Mouse (Mus musculus) lung, embryonic 14.5 days (tissue): ENCODE data around the gene Acta2. TPM values are rescaled to one million over a fixed set of nuclear protein-coding genes. Genes with fewer than 3 reads are reported as not detected.

Experiments
- ATAC-seq: fragments of 200-750 bp; cut with Nextera tagmentation; 2 replicates; pipeline ENCODE4 v1.8.0; 2017; ENCODE audit warnings: mild to moderate bottlenecking, moderate TSS enrichment, moderate library complexity; ENCODE audit not compliant: insufficient read depth
- DNase-seq: peaks from one replicate; pipeline ENCODE4 v3.0.0-alpha.2; 2015
- H3K27ac ChIP-seq: fragments of 300-500 bp; sonication (generic); 2 replicates; pipeline ENCODE4 v1.5.1; 2014; ENCODE audit warnings: low read depth, mild to moderate bottlenecking, moderate library complexity
- H3K27me3 ChIP-seq: fragments of 300-500 bp; sonication (generic); 2 replicates; pipeline ENCODE4 v1.6.1; 2014; ENCODE audit warnings: low read length, control low read depth; ENCODE audit not compliant: insufficient read depth
- H3K36me3 ChIP-seq: fragments of 300-500 bp; sonication (generic); 2 replicates; pipeline ENCODE4 v1.6.1; 2014; ENCODE audit warnings: control low read depth; ENCODE audit not compliant: insufficient read depth
- H3K4me1 ChIP-seq: fragments of 300-500 bp; sonication (generic); 2 replicates; pipeline ENCODE4 v1.6.1; 2014; ENCODE audit warnings: antibody characterized with exemption, control low read depth; ENCODE audit not compliant: insufficient read depth
- H3K4me2 ChIP-seq: fragments of 300-500 bp; sonication (generic); 2 replicates; pipeline ENCODE4 v1.6.1; 2014; ENCODE audit warnings: mild to moderate bottlenecking
- H3K4me3 ChIP-seq: fragments of 300-500 bp; sonication (generic); 2 replicates; pipeline ENCODE4 v1.5.1; 2014; ENCODE audit warnings: low read depth, low read length
- H3K9ac ChIP-seq: fragments of 300-500 bp; sonication (generic); 2 replicates; pipeline ENCODE4 v1.6.1; 2014
- H3K9me3 ChIP-seq: fragments of 300-500 bp; sonication (generic); 2 replicates; pipeline ENCODE4 v1.6.1; 2016; ENCODE audit warnings: low read depth, low read length, control low read depth
- CTCF ChIP-seq: IDR thresholded peaks from 2 replicates; pipeline ENCODE4 v1.5.1; 2016; ENCODE audit warnings: antibody characterized with exemption, low read depth
- WGBS: fragments of 180-500 bp; shearing (Covaris S2); extraction: QIAGEN DNeasy Blood & Tissue Kit; methylation state at CpG from one replicate; pipeline ENCODE4 v1.1.7; 2014; 5-methylcytosine and 5-hydroxymethylcytosine counted together
- polyA plus RNA-seq: library from polyadenylated mRNA; unstranded; fragments of >200 nt; fragmentation: Nextera tagmentation; extraction: Ambion mirVana; gene quantifications from 2 replicates; pipeline ENCODE4 v1.2.1, GENCODE M21; 2014

Acta2 gene
- polyA plus RNA-seq, 1 experiment from 2014 or later, result 854 TPM

DNA sequence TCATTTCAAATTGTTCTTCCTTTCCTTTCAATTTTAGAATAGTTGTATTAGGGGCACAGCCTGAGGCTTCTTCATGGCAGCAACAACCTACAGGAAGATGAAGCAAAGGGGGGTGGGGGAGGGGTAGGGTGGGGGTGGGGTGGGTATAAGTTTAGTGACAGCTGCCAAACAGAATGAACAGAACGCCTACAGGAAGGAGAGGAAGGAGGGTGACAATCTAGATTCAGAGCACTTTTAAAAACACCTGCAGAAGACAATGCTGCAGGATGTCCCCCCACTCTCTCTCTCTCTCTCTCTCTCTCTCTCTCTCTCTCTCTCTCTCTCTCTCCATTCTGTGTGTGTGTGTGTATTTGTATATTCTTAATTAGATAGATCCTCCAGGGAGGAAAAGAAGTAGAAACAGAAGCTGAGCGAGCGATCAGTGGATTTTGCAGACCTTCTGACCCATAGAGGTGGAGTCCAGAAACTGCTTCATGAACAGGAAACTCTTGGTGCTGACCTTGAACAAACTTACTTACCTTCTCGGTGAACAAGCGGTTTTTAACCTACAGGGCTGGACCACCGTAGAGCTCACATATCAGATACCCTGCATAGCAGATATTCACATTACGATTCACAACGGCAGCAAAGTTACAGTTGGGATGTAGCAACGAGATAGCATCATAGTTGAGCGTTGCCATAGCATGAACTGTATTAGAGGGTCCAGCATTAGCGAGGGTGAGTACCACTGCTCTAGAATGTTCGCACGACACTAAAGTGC lies 32.4 kb upstream of the Acta2 start:
- Histone ChIP-seq H3K36me3 (no peaks in the 10 kb centered on the region), H3K4me1 (0 out of 2 replicates have a peak, but pooled peaks cover 9% of the 10 kb centered on the region), H3K4me2 (no peak overlapping the region), H3K9ac (no peak overlapping the region), H3K27me3 (no peaks in the 10 kb centered on the region; the same call in 1 of the 2 replicates), H3K4me3 (no peak overlapping the region), H3K27ac (no peak overlapping the region), H3K9me3 (no peaks in the 10 kb centered on the region)
- DNase-seq, result no peak
- TF ChIP-seq CTCF, result no peak
- no peak for ATAC-seq
- WGBS, result 77% methylated on average over 13 of the region's 13 CpGs

GRCm38 (mm10) chr19:34287221-34287620 lies 31.8 kb upstream of the Acta2 start:
- Histone ChIP-seq H3K27ac (no peak overlapping the region), H3K36me3 (no peaks in the 10 kb centered on the region), H3K4me3 (no peak overlapping the region), H3K4me2 (no peak overlapping the region), H3K27me3 (no peaks in the 10 kb centered on the region; the same call in 1 of the 2 replicates), H3K4me1 (0 out of 2 replicates have a peak, but pooled peaks cover 9% of the 10 kb centered on the region), H3K9me3 (no peaks in the 10 kb centered on the region), H3K9ac (no peak overlapping the region)
- DNase-seq, result no peak
- ATAC-seq, result no peak
- TF ChIP-seq CTCF, result no peak

GRCm38 (mm10) chr19:34284826-34285225 lies 29.4 kb upstream of the Acta2 start:
- no peak overlapping the region for H3K4me2 ChIP-seq

DNA sequence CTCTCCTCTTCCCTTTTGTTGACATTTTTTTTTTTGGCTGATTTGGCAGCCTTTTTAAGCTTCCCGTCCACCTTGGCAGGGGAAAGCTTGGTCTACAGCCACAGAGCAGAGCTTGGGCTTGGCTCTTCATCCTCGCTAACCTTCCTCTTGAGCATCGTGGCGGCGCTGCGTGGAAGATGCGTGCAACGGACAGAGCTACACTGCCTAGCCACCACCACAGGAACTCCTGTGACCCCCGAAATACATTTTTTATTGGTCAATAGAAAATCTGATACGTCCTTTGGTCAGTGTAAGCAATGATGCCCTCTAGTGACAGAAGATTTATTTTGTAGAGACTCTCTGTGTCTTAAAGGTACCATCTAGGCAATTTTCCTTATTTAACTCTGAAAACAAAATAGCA lies 29.0 kb upstream of the Acta2 start:
- H3K27me3 ChIP-seq, result no peaks in the 10 kb centered on the region
- DNase-seq (peak; percentile 76), ATAC-seq (no peak)
- peak; percentile 45 for TF ChIP-seq CTCF
- H3K4me1 ChIP-seq, result 0 out of 2 replicates have a peak, but pooled peaks cover 3% of the 10 kb centered on the region
- H3K36me3 ChIP-seq, result no peaks in the 10 kb centered on the region
- no peak overlapping the region for H3K9ac ChIP-seq
- no peak overlapping the region for H3K27ac ChIP-seq
- no peak overlapping the region for H3K4me3 ChIP-seq
- 51% methylated on average over 10 of the region's 10 CpGs for WGBS
- no peaks in the 10 kb centered on the region for H3K9me3 ChIP-seq
- H3K4me2 ChIP-seq, result peak overlapping the region; percentile 39

More at GRCm38 (mm10) chr19:34284826-34285225, 29.4 kb upstream of the Acta2 start:
- 0 out of 2 replicates have a peak, but pooled peaks cover 3% of the 10 kb centered on the region for H3K4me1 ChIP-seq
- H3K27ac ChIP-seq, result no peak overlapping the region
- no peak for ATAC-seq
- H3K9ac ChIP-seq, result no peak overlapping the region
- no peaks in the 10 kb centered on the region for H3K27me3 ChIP-seq
- no peaks in the 10 kb centered on the region for H3K9me3 ChIP-seq
- no peak for TF ChIP-seq CTCF
- no peak overlapping the region for H3K4me3 ChIP-seq
- no peak for DNase-seq
- 43% methylated on average over 2 of the region's 2 CpGs for WGBS
- H3K36me3 ChIP-seq, result no peaks in the 10 kb centered on the region

DNA sequence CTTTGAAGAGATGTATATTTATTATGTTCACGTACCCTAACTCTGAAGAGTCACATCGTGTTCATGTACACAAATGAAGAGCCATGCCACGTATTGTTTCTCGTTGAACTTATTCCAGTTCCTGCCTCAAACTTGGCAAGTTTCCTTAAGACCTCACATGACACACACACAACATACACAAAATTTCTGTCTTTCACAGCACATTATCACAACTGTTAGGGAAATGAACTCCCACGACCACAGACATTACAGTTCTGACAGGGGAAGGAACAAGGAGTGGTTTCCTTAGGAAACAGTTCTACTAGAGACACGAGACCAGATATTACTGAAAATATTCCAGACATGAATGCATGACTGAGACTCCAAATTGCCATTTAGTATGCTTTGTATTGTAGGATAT lies 28.2 kb upstream of the Acta2 start:
- no peak overlapping the region for H3K4me3 ChIP-seq
- 25% methylated on average over 6 of the region's 6 CpGs for WGBS
- H3K9me3 ChIP-seq, result no peaks in the 10 kb centered on the region
- no peak overlapping the region for H3K9ac ChIP-seq
- DNase-seq (peak; percentile 75), ATAC-seq (peak; percentile 75; the same call in 1 of the 2 replicates)
- H3K36me3 ChIP-seq, result no peaks in the 10 kb centered on the region
- TF ChIP-seq CTCF, result no peak
- H3K27me3 ChIP-seq, result no peaks in the 10 kb centered on the region
- H3K27ac ChIP-seq, result no peak overlapping the region
- H3K4me1 ChIP-seq, result 0 out of 2 replicates have a peak, but pooled peaks cover 3% of the 10 kb centered on the region
- H3K4me2 ChIP-seq, result no peak overlapping the region

GRCm38 (mm10) chr19:34278078-34278477 lies 22.7 kb upstream of the Acta2 start:
- 68% methylated on average over 3 of the region's 3 CpGs for WGBS
- peak; percentile 50 for DNase-seq

GRCm38 (mm10) chr19:34273073-34273472 lies 17.7 kb upstream of the Acta2 start:
- ATAC-seq (no peak), DNase-seq (no peak)
- H3K27me3 ChIP-seq, result no peaks in the 10 kb centered on the region
- WGBS, result 91% methylated on average over 1 of the region's 1 CpGs
- H3K4me2 ChIP-seq, result no peak overlapping the region
- no peaks in the 10 kb centered on the region for H3K4me1 ChIP-seq
- H3K9ac ChIP-seq, result no peak overlapping the region
- no peaks in the 10 kb centered on the region for H3K36me3 ChIP-seq
- no peak overlapping the region for H3K27ac ChIP-seq
- no peak for TF ChIP-seq CTCF
- no peaks in the 10 kb centered on the region for H3K9me3 ChIP-seq
- H3K4me3 ChIP-seq, result no peak overlapping the region

More at GRCm38 (mm10) chr19:34278078-34278477, 22.7 kb upstream of the Acta2 start:
- Histone ChIP-seq H3K4me1 (no peaks in the 10 kb centered on the region), H3K27ac (no peak overlapping the region), H3K4me3 (no peak overlapping the region), H3K36me3 (no peaks in the 10 kb centered on the region), H3K27me3 (no peaks in the 10 kb centered on the region), H3K9ac (no peak overlapping the region), H3K4me2 (no peak overlapping the region), H3K9me3 (no peaks in the 10 kb centered on the region)
- ATAC-seq, result no peak
- no peak for TF ChIP-seq CTCF
